ENCODE assay signal across 8 mouse cellular contexts in genomic region chr13:74009791-74010614, GRCm38 (mm10). TPM values are rescaled to one million over a fixed set of nuclear protein-coding genes. Genes with fewer than 3 reads are reported as not detected.
A peak's percentile ranks its signal among the peaks of the same experiment; 100 is the strongest.
DNase-seq lines count a peak whose midpoint lies in the region.

No protein-coding gene starts in this region.

- H3K27me3 ChIP-seq in embryonic facial prominence, embryonic 10.5 days (replicated peaks; ENCODE audit: low read depth, poor library complexity, severe bottlenecking) = peaks cover 66% of the 10 kb centered on the region

- no peaks in the 10 kb centered on the region for H3K9me3 ChIP-seq in embryonic facial prominence, embryonic 10.5 days

- H3K4me3 ChIP-seq in embryonic facial prominence, embryonic 10.5 days = peak overlapping the region; percentile 68

- H3K36me3 ChIP-seq in embryonic facial prominence, embryonic 10.5 days (replicated peaks) = no peaks in the 10 kb centered on the region

- under 1% methylated on average over 55 of the region's 55 CpGs for WGBS in embryonic facial prominence, embryonic 10.5 days

- intact Hi-C loops in left cerebral cortex, postnatal 4 days (cut with DNase I) = no loop called here

- peak; percentile 81 for DNase-seq in adrenal gland, adult 2 months
- DNase-seq in embryonic facial prominence, embryonic 10.5 days (ENCODE audit: low spot score) = peak; percentile 79
- DNase-seq in heart, adult 18-20 months = peak; percentile 89
- DNase-seq in kidney, adult 11 months = peak; percentile 53
- peak; percentile 86 for DNase-seq in left cerebral cortex, postnatal 4 days
- DNase-seq in mesoderm, embryonic 11.5 days (ENCODE audit: low read depth, low spot score) = peak; percentile 65
- DNase-seq in skeletal muscle tissue, adult 2 months (ENCODE audit: low read depth, low spot score) = peak; percentile 35
- DNase-seq in adipocyte (ENCODE audit: low spot score) = no peak

- peaks cover 24% of the 10 kb centered on the region for H3K4me1 ChIP-seq in embryonic facial prominence, embryonic 10.5 days

- H3K27ac ChIP-seq in embryonic facial prominence, embryonic 10.5 days (replicated peaks) = peak overlapping the region; percentile 57

RNA-seq across cellular contexts. Expression of gene Tppp, which starts 0.8 kb away (rescaled TPM):
- total RNA-seq in adrenal gland, adult 2 months (2021) = 10 to 100 TPM in 1 of 2 experiments, 1 to 10 TPM in 1; 9.3 to 15.7 TPM
- 2.9 and 4.9 TPM in 2 replicates for polyA plus RNA-seq in adrenal gland, adult 2 months (2012; rRNA removed)
- polyA plus RNA-seq in embryonic facial prominence, embryonic 10.5 days (2016; fragmentation: Nextera tagmentation; extraction: Ambion mirVana) = 0.59 and 0.64 TPM in 2 replicates
- total RNA-seq in heart, adult 18-20 months (2021) = 10 to 100 TPM; 12.9 to 13.3 TPM
- total RNA-seq in left cerebral cortex, postnatal 4 days (2021) = 10 to 100 TPM; 37.7 to 37.9 TPM

RNA-seq across cellular contexts. Expression of gene Zdhhc11, which starts 46.4 kb away (rescaled TPM):
- total RNA-seq in adrenal gland, adult 2 months (2021) = not detected
- polyA plus RNA-seq in adrenal gland, adult 2 months (2012; rRNA removed) = not detected in 2 replicates
- polyA plus RNA-seq in embryonic facial prominence, embryonic 10.5 days (2016; fragmentation: Nextera tagmentation; extraction: Ambion mirVana) = not detected in 2 replicates
- total RNA-seq in heart, adult 18-20 months (2021) = not detected
- total RNA-seq in left cerebral cortex, postnatal 4 days (2021) = not detected

RNA-seq across cellular contexts. Expression of gene Cep72, which starts 52.1 kb away (rescaled TPM):
- total RNA-seq in adrenal gland, adult 2 months (2021) = 1 to 10 TPM; 4.2 to 4.5 TPM
- polyA plus RNA-seq in adrenal gland, adult 2 months (2012; rRNA removed) = 1.1 and 1.4 TPM in 2 replicates
- 22.1 and 25.0 TPM in 2 replicates for polyA plus RNA-seq in embryonic facial prominence, embryonic 10.5 days (2016; fragmentation: Nextera tagmentation; extraction: Ambion mirVana)
- total RNA-seq in heart, adult 18-20 months (2021) = under 1 TPM; 0.57 to 0.90 TPM
- 1 to 10 TPM; 4.1 to 4.4 TPM for total RNA-seq in left cerebral cortex, postnatal 4 days (2021)
